Mouse (Mus musculus) gastrocnemius, postnatal 14 days (tissue): ENCODE measurements around the gene Gja1. TPM values are rescaled to one million over a fixed set of nuclear protein-coding genes. Genes with fewer than 3 reads are reported as not detected.

Experiments
- DNase-seq: peaks from one replicate; pipeline ENCODE4 v3.0.0; 2021; ENCODE audit warnings: mixed read lengths
- intact Hi-C: fragments of 180-260 bp; cut with DNase I; formaldehyde crosslinking; loops from one replicate; pipeline ENCODE4 v1.15.1; 2025; ENCODE audit warnings: low total_unique reads
- total RNA-seq, 2 experiments: library from RNA; stranded (reverse); gene quantifications; 2 replicates each; pipeline ENCODE4 v1.2.3; 2021

Gene Gja1
- total RNA-seq, 2 experiments from 2014 or later = 24.2 to 27.2 TPM

DNA sequence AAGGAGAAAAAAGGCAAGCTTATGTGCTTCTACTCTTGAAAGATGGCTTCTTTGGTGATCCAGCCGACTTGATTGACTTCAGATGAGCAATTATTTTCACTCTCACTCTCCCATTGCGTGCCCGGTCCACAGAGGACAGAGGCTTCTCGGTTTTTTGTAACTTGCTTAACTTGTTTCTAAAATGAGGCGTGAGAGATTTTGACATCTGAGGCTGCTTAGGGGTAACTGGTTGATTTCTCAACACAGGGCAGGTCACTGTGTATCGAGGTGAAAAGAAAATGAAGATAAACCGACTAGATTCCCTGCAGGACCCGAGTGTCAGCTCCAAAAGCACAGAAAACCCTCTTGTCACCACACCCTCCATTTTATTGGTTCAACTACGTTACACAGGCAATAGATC lies 28.8 kb downstream of the Gja1 start:
- no peak for DNase-seq
- intact Hi-C loops = no loop called here

DNA sequence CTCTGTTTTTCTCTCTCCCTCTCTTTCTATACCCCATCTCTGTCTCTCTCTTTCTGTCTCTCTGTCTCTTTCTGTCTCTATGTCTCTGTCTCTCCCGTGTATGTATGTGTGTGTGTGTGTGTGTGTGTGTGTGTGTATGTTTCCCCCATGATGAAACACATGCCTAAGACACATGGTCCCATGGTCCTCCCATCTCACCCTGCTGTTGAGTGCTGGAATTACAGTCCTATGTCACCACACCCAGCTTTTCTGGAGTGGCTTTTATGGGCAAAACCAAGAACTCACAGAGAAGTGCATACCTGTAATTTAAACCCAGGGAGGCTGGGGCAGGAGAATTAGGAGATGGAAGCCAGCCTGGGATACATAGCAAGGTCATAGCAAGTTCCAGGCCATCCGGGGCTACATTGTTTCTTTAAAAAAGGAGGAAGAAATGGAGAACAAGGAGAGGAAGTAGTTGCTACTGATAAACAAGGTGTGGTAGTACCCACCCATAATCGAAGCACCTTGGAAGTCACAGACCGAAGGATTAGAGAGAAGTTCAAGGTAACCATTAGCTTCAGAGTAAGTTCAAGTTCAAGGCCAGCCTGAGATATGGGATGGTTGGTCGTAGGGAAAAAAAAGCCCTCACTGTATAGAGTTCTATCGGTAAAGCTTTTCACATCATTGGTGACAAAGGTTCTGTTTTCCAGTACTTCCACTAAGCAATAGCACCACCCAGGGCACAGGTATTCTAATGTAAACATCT lies 29.4 kb downstream of the Gja1 start:
- DNase-seq = no peak
- intact Hi-C loops = no loop called here

DNA sequence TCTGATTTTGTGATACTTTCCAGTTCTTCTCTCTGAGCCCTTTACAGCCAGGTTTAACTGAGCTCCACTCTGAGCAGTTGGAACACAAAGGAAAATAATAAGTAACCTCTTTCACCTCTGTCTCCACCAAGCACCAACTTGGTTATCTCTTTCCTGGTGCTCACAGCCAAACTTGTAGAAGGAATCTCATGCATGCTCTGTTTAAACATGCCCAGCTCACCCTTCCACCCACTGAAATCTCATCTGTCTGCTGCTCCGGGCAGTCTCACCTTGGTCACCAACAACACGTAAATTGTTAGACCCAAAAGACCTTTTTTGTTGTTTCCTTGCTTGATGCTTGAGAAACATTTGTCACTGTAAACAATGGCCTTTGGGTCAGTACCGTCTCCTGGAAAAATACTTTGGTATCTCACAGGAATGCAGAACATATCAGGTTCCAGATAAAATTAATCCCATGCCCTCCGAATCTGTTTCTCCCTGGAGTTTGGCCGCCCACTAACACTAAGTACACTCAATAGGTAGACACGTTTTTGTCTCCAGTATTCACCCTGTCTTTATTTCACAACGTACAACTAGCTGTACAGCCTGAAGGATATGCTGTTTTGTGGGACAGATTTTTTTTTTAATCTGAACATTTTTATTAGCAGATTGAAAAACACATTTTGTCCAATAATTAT lies 38.9 kb downstream of the Gja1 start:
- intact Hi-C loops = no loop called here
- no peak for DNase-seq

DNA sequence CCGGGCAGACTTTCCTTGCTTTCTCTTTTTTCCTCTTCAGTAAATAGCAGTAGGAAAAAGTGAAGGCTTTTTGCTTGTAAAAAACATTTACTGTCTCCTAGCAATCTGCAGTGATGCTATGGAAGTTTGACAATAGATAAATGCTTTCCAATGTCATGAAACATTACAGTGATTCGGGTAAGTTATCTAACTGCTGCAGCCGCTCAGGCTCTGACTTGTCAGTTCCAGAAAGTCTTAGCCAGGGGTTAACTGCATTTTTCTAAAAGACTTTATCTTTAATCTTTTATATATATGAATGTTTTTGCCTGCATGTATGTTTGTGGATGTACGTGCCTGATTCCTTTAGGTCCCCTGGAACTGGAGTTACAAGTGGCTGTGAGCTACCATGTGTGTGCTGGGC lies 45.4 kb downstream of the Gja1 start:
- DNase-seq = no peak
- intact Hi-C loops = no loop called here

DNA sequence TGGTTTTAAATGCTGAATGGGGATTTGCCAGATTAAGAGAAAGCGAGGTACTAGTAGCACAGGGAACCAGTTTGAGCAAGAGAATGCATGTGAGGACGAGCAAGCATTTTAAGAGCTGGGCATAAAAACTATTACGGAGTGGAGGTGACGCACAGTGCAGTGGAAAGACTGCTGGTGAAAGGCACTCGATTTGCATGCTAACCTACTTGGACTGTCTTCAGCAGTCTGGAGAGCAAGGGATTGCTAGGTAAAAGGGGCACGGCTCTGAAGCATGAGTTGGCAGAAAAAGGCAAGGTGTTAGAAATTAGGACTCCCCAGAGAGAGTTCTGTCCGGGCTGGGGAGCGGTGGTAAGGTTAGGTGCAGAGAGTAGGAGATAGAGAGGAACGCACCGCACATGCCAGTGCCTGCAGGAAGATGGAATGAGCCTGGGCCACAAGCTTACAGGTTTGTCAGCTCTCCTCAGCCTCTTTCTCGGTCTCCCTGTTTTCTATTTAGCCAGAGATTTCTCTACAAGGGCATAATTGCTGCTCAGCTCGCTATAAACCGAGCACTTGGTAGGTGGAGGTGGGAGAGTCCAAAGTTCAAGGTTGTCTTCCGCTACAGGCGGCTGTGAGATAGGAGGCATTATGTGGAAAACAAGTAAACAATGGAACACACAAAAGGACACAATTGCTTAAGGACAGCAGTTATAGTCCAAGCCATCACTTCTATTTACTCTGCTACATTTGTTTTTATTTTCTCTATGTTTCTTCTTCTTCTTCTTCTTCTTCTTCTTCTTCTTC lies 48.1 kb downstream of the Gja1 start:
- intact Hi-C loops = no loop called here
- DNase-seq = no peak

DNA sequence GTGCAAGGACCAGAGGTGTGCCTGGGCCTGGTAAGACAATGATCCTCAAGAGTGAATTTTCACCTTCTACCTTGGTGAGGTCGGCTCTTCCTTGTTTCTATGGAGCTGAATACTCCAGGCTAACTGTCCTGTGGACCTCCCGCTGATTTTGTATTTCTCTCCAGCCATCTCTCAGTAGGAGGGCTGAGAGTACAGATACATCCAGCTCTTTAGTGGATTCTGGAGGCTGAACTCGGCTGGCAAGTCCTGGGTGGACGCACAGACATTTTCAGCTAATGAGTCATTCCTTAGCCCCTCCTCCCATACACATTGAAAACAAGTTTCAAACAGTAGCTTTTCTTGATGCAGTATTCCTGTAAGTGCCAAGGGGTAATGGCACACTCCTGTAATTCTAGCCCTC lies 49.2 kb downstream of the Gja1 start:
- intact Hi-C loops = no loop called here
- no peak for DNase-seq

DNA sequence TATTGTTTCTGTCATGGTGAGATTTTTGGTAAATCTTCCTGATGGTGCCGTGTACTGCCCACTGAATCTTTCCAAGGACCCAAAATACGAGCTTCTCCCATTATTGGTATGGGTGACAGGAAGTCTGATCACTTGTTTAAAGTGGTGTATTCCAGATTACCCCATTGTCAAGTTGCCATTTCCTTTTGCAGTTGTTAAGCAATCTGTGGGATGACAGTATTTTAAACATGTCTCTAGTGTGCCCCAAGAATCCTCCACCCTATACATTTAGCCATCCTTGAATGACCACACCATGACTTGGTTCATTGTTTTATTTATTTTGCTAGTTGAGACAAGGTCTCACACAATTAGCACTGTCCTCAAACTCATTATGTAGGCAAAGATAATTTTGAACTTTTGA lies 50.3 kb downstream of the Gja1 start:
- no peak for DNase-seq
- intact Hi-C loops = no loop called here

DNA sequence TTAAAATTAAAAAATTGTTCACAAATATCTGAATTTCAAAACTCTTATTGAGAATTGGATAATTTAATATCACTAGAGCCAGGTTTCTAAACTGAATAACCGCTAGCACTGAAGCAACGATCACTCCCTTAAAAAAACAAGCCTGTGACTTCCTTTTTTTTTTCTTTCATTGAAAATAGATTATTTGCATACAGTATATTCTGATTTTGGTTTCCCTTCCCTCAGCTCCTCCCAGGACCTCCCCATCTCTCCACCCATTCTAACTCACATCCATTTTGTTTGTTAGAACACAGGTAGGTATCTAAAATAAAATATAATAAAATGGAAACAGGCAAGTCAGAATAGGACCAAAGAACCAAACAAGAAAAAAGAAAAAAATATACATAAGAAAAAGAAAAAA lies 50.7 kb downstream of the Gja1 start:
- no peak for DNase-seq
- intact Hi-C loops = no loop called here

DNA sequence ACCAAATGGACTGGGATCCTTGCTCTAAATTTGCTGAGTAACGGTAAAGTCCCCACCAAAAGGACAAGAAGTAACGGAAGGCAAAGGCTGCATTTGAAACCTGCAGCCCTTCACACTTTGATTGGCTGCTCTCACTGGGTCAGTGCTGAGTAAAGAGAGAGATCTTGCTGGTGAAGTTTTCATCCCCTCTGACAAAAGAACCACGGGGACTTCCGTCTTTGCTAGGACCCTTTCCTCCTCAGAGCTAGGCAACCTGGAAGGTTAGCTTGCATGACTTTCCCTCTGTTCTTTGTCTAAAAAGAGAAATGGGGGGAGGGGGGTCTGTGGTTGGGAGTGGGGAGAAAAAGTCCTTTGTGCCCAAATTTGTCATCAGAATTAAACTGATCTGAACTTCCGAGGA lies 51.9 kb downstream of the Gja1 start:
- no peak for DNase-seq
- intact Hi-C loops = no loop called here

DNA sequence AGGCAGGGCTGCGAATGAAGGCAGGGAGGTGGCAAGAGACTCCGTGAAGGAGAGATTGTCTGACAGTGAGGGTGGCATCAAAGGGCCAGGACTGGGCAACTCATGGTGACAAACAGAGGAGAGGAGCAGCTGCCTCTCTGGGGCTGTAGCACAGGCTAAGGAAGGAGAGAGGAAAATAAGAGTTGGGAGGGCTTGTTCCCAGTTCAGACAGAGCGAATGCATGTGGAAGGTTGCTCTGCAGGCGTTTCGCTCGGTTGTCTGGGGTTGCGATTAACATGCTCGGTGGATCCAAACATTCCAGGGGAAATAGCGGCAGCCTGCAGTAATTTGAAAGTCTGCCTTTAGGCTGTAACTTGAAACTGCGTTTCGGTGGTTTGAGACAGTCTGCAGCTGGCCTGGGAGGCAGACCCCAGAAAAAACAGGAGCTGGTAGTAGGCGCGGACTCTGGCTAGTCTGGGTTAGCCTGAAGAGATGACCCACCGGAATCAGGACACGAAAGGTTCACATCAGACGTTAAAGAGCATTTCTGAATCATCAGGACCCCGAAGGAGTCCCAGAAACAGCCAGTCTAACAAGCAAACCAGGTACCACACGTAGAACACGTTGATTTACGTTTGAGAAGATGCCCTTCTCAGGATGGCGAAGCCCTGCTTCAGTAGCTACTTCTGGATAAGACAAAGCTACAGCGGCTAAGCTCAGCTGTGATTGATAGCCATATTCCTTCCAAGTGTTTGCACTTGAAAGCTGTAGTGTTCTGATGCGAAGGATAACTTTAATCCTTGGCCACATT lies 54.7 kb downstream of the Gja1 start:
- intact Hi-C loops = no loop called here
- peak; percentile 13 for DNase-seq

DNA sequence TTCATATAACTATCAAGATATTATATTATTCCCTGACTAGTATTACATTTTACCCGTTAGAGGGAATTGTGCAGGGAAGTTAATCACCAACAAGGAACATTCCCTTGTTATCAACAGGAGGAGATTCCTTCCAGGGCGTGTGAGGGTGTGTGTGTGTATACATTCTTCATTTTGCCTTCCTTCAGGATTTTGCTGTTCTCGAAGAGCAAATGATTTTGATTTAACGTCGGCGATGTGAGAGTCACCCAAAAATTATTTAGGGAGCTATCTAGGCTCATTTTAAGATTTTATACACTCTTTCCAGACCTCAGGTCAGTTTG lies 55.2 kb downstream of the Gja1 start:
- intact Hi-C loops = no loop called here
- no peak for DNase-seq

DNA sequence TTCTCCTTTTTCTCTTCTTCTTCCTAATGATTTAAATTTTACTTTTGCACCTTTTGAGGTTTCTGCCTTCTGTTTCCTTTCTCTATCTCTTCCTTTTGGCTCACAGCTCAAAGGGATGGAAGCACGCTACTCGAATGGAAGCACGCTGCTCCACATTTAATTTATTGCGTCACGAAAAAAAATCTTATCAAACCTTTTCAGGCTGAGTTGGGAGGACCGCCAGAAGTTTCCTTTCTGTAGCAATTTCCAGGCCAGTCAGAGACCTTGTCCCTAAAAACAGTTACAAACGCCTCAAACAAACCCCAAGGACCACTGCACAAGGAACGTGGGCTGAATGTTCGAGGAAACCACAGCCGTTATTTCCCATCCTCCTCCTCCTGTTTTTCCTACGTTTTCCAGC lies 60.2 kb downstream of the Gja1 start:
- intact Hi-C loops = no loop called here
- no peak for DNase-seq

DNA sequence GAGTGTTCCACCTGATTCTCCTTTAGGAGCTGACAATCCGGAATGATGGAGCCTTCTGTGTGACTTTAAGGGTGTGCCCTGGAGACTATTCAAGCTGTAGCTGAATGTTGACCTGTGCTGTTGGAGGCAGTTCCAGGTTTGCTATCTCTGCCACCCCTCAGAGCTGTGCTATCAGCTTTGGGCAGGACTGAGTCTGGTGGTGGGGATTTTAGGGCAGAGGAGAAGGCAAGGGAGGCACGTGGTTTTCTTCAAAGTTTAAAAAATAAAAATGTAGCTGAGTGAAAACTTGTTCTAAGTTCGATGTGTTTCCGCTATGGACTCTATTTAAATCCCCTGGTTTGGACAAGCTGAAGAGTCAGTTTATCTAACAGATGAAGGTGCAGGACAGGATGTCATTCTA lies 62.5 kb downstream of the Gja1 start:
- DNase-seq = no peak
- intact Hi-C loops = no loop called here

DNA sequence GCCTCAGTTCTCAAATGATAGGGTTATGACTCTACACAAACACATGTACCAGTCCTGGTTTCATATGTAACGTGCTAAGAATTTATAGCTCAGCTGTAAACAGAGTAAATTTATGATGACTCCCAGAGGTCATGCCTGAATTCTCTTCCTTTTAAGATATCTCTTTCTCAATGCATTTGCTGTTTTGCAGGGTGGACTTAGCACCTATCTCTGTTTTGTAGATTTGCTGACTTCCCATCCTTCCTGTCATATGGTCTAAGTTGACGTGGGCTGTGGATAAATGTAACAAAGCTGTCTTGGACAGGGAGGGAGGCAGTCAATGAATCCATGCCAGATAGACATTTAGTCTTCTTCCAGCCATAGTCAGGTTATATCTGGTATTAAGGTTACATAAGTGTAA lies 67.3 kb downstream of the Gja1 start:
- DNase-seq = no peak
- intact Hi-C loops = no loop called here

DNA sequence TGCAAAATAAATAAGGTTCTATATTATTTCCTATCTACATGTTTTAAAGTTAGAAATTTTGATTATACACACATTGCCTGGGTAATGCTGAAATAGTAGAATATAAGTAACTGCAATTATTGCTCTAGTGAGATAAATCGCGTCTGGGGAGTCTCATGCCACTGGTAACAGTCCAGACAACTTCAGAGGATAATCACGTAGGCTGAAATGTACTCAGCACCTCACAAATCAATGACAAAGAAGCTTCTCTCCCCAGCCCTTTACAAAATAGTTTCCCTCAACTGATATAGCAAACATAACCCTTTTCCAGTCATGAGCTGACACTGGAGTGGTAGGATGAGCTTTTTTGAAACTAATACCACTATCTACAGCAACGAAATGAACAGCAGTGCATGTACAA lies 71.9 kb downstream of the Gja1 start:
- intact Hi-C loops = no loop called here

More for the DNA sequence above, 71.9 kb downstream of the Gja1 start:
- DNase-seq = no peak

Other genes with a start within 250 kb of the Gja1 start
- gene Tbc1d32, start 148.6 kb upstream of the Gja1 start, total RNA-seq = 1 to 10 TPM; 1.5 to 1.8 TPM